Mouse (Mus musculus) heart, embryonic 14.5 days (tissue): ENCODE data around the gene Frmpd4. TPM values are rescaled to one million over a fixed set of nuclear protein-coding genes. Genes with fewer than 3 reads are reported as not detected.

Experiments
- ATAC-seq: fragments of 200-750 bp; cut with Nextera tagmentation; 2 replicates; pipeline ENCODE4 v1.8.0; 2017; ENCODE audit warnings: low read depth, moderate TSS enrichment; ENCODE audit not compliant: insufficient number of reproducible peaks, insufficient read depth, low FRiP score
- H3K27ac ChIP-seq, 2 experiments: fragments of 200-500 bp in 1 of 2; fragments of 300-500 bp in 1 of 2; sonication (generic) in 1 of 2; replicated peaks in 1 of 2; 2 replicates each; pipeline ENCODE4 v1.5.1; 2012 to 2014; ENCODE audit warnings: low read depth in 2 of 2, low read length in 2 of 2, control low read depth in 1 of 2, mild to moderate bottlenecking in 1 of 2, mixed read lengths in 1 of 2; ENCODE audit not compliant: control insufficient read depth in 1 of 2, insufficient read depth in 1 of 2
- H3K27me3 ChIP-seq: fragments of 300-500 bp; sonication (generic); 2 replicates; pipeline ENCODE4 v1.6.1; 2014; ENCODE audit warnings: mild to moderate bottlenecking, low read length, control low read depth; ENCODE audit not compliant: control insufficient read depth, insufficient read depth
- H3K36me3 ChIP-seq: fragments of 300-500 bp; sonication (generic); 2 replicates; pipeline ENCODE4 v1.6.1; 2014; ENCODE audit warnings: mild to moderate bottlenecking, control low read depth, low read length, mixed read lengths; ENCODE audit not compliant: control insufficient read depth, insufficient read depth
- H3K4me1 ChIP-seq, 2 experiments: fragments of 200-500 bp in 1 of 2; fragments of 300-500 bp in 1 of 2; sonication (generic) in 1 of 2; 2 replicates each; pipeline ENCODE4 v1.6.1; 2012 to 2014; ENCODE audit warnings: low read length in 2 of 2, control low read depth in 1 of 2, mixed read lengths in 1 of 2; ENCODE audit not compliant: control insufficient read depth in 2 of 2, insufficient read depth in 2 of 2
- H3K4me2 ChIP-seq: fragments of 300-500 bp; sonication (generic); 2 replicates; pipeline ENCODE4 v1.6.1; 2014; ENCODE audit warnings: mild to moderate bottlenecking, low read length
- H3K4me3 ChIP-seq, 2 experiments: fragments of 200-500 bp in 1 of 2; fragments of 300-500 bp in 1 of 2; sonication (generic) in 1 of 2; 2 replicates each; pipeline ENCODE4 v1.5.1; 2012 to 2014; ENCODE audit warnings: low read length in 2 of 2, mild to moderate bottlenecking in 2 of 2, control low read depth in 1 of 2, low read depth in 1 of 2, moderate library complexity in 1 of 2; ENCODE audit not compliant: control insufficient read depth in 1 of 2, insufficient read depth in 1 of 2
- H3K9ac ChIP-seq: fragments of 300-500 bp; sonication (generic); 2 replicates; pipeline ENCODE4 v1.6.1; 2014; ENCODE audit warnings: mild to moderate bottlenecking, low read length
- H3K9me3 ChIP-seq: fragments of 300-500 bp; sonication (generic); 2 replicates; pipeline ENCODE4 v1.6.1; 2016; ENCODE audit warnings: low read length, control low read depth; ENCODE audit not compliant: control insufficient read depth
- whole genome bisulfite sequencing: fragments of 180-500 bp; shearing (Covaris S2); extraction: QIAGEN DNeasy Blood & Tissue Kit; methylation state at CpG from one replicate; pipeline ENCODE4 v1.1.7; 2014; 5-methylcytosine and 5-hydroxymethylcytosine counted together
- polyA plus RNA-seq: library from polyadenylated mRNA; unstranded; fragments of >200 nt; fragmentation: Nextera tagmentation; extraction: Ambion mirVana; gene quantifications from 2 replicates; pipeline ENCODE4 v1.2.1, GENCODE M21; 2014

Gene Frmpd4
- polyA plus RNA-seq, 1 experiment from 2014 or later = not detected

- Histone ChIP-seq H3K27ac (no peak overlapping the region), H3K36me3 (no peaks in the 10 kb centered on the region), H3K4me1 (no peaks in the 10 kb centered on the region), H3K4me2 (no peak overlapping the region), H3K9me3 (no peaks in the 10 kb centered on the region), H3K27me3 (no peaks in the 10 kb centered on the region), H3K9ac (no peak overlapping the region), H3K4me3 (no peak overlapping the region)
- no peak for ATAC-seq
Measured at GRCm38 (mm10) chrX:167434883-167435282, 1142.1 kb downstream of the Frmpd4 start.

GRCm38 (mm10) chrX:167433950-167434349, 1143.1 kb downstream of the Frmpd4 start:
- H3K9ac ChIP-seq = no peak overlapping the region
- H3K36me3 ChIP-seq = no peaks in the 10 kb centered on the region
- no peaks in the 10 kb centered on the region for H3K9me3 ChIP-seq
- WGBS = 63% methylated on average over 2 of the region's 2 CpGs
- no peak overlapping the region for H3K4me2 ChIP-seq
- H3K4me1 ChIP-seq = no peaks in the 10 kb centered on the region
- no peaks in the 10 kb centered on the region for H3K27me3 ChIP-seq
- H3K27ac ChIP-seq = no peak overlapping the region
- H3K4me3 ChIP-seq = no peak overlapping the region
- ATAC-seq = no peak

Other genes starting within 250 kb of the Frmpd4 start
- gene Msl3, start 96.7 kb upstream of the Frmpd4 start, polyA plus RNA-seq = 43.7 and 43.8 TPM in 2 replicates
- gene Arhgap6, start 217.9 kb upstream of the Frmpd4 start, polyA plus RNA-seq = 7.2 and 8.5 TPM in 2 replicates